Mouse (Mus musculus) spleen, adult 2 months (tissue): ENCODE measurements around the gene Prdx6.

Source experiments
- CTCF ChIP-seq: fragments of 200-500 bp; IDR thresholded peaks from 2 replicates; pipeline ENCODE4 v1.5.1; 2011; ENCODE audit warnings: mild to moderate bottlenecking, inconsistent platforms; ENCODE audit not compliant: insufficient read depth, insufficient read length, insufficient replicate concordance; ENCODE audit errors: extremely low read depth
- POLR2A ChIP-seq: fragments of 200-500 bp; IDR thresholded peaks from 2 replicates; pipeline ENCODE4 v1.6.1; 2011; ENCODE audit warnings: low read depth, low read length, inconsistent platforms

DNA sequence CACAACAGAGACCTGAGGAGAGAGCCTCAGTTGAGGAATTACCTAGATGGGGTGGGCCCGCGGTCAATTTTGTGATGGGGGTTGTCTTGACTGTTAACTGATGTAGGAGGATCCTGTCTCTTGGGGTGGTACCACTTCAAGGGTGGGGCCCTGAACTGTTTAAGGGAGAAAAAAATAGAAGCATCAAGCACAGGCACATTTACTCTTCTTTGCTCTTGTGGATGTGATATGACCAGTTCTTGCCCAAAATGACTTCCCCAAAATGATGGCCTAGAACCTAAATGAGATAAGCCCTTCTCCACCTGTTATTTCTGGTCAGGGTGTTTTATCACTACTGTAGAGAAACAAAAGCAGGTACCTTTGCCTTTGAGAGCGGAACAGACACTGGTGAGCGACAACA is 13.3 kb downstream of the Prdx6 start:
- TF ChIP-seq CTCF (no peak), POLR2A (no peak)
